Mouse (Mus musculus): ENCODE measurements around the gene Uqcc2. TPM values are rescaled to one million over a fixed set of nuclear protein-coding genes. Genes with fewer than 3 reads are reported as not detected.

Uqcc2 gene
- polyA plus RNA-seq, 1 experiment, result 630 TPM

DNA sequence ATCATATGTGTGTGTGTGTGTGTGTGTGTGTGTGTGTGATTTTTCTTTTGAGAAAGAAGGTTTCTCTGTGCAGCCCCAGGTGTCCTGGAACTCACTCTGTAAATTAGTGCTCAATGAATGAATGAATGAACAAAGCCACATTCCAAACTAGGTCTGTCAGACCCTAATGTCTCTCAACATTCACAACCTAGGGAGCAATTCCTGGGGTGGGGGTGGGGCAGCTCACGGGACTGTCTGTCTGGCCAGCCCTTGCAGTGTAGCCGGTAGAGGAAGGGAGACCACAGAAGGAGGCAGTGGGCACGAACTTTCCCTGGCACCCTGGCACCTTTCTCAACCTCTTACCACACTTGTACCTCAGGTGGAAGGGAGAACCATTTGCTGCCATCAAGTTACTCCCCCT lies 999 bp upstream of the Uqcc2 start:
- TF ChIP-seq MYOG (IDR thresholded peaks at IDR 0.05; ENCODE audit: control insufficient read depth, extremely low read depth, insufficient read length) (no peak), MAX (IDR thresholded peaks at IDR 0.05) (no peak)
- Histone ChIP-seq H3K79me3 (ENCODE audit: low read depth) (peaks cover 21% of the 10 kb centered on the region), H3K27me3 (ENCODE audit: control insufficient read depth, insufficient read depth, insufficient read length) (no peaks in the 10 kb centered on the region), H3K36me3 (ENCODE audit: control insufficient read depth, insufficient read depth) (no peaks in the 10 kb centered on the region), H3K4me3 (ENCODE audit: insufficient read depth, poor library complexity, severe bottlenecking) (no peak overlapping the region), H3K79me2 (ENCODE audit: control insufficient read depth, insufficient read depth) (peaks cover 38% of the 10 kb centered on the region), H3ac (ENCODE audit: control insufficient read depth, insufficient read length, low read depth) (no peak overlapping the region)

GRCm38 (mm10) chr17:27134187-27134586 lies 471 bp upstream of the Uqcc2 start:
- no peaks in the 10 kb centered on the region for H3K27me3 ChIP-seq (ENCODE audit: control insufficient read depth, insufficient read depth, insufficient read length)
- peaks cover 27% of the 10 kb centered on the region for H3K79me3 ChIP-seq (ENCODE audit: low read depth)
- H3ac ChIP-seq (ENCODE audit: control insufficient read depth, insufficient read length, low read depth), result no peak overlapping the region
- H3K36me3 ChIP-seq (ENCODE audit: control insufficient read depth, insufficient read depth), result no peaks in the 10 kb centered on the region
- H3K79me2 ChIP-seq (ENCODE audit: control insufficient read depth, insufficient read depth), result peaks cover 44% of the 10 kb centered on the region
- TF ChIP-seq CTCF (IDR thresholded peaks at IDR 0.05; ENCODE audit: control insufficient read depth, insufficient read depth, insufficient read length) (no peak), CEBPB (IDR thresholded peaks at IDR 0.05; ENCODE audit: low read depth) (no peak), FOSL1 (IDR thresholded peaks at IDR 0.05; ENCODE audit: insufficient read depth, low read length, poor library complexity, severe bottlenecking) (no peak), MYOG (IDR thresholded peaks at IDR 0.05; ENCODE audit: control insufficient read depth, extremely low read depth, insufficient read length) (no peak), MAX (IDR thresholded peaks at IDR 0.05) (no peak), USF1 (IDR thresholded peaks at IDR 0.05; ENCODE audit: low read depth) (no peak), MYOD1 (IDR thresholded peaks at IDR 0.05; ENCODE audit: control insufficient read depth, insufficient read length, low read depth) (no peak)
- H3K4me3 ChIP-seq (ENCODE audit: insufficient read depth, poor library complexity, severe bottlenecking), result peak overlapping the region; percentile 76

DNA sequence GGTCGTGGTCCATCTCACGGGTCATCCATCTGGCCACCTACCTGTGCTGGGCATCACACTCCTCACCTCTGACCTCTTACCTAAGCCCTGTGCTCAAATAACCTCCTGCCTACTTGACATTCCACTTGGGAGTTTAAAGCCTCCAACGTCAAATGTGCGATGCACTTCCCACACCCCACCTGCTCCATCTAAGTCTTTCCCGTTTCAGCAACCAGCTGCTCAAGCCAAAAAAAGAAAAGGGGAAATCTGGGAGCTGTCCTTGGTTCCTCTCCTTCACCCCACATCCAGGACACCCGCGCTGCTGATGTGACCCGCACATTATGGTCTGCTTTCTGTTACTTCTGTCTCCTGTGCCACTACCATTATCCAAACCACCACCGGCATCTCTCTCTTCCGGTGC lies 1.5 kb downstream of the Uqcc2 start:
- Histone ChIP-seq H3K27me3 (ENCODE audit: control insufficient read depth, insufficient read depth, insufficient read length) (no peaks in the 10 kb centered on the region), H3K79me3 (ENCODE audit: low read depth) (peaks cover 36% of the 10 kb centered on the region), H3ac (ENCODE audit: control insufficient read depth, insufficient read length, low read depth) (no peak overlapping the region), H3K79me2 (ENCODE audit: control insufficient read depth, insufficient read depth) (peaks cover 63% of the 10 kb centered on the region), H3K36me3 (ENCODE audit: control insufficient read depth, insufficient read depth) (no peaks in the 10 kb centered on the region), H3K4me3 (ENCODE audit: insufficient read depth, poor library complexity, severe bottlenecking) (no peak overlapping the region)
- no peak for TF ChIP-seq MYOG (IDR thresholded peaks at IDR 0.05; ENCODE audit: control insufficient read depth, extremely low read depth, insufficient read length)
- TF ChIP-seq MYOD1 (IDR thresholded peaks at IDR 0.05; ENCODE audit: control insufficient read depth, insufficient read length, low read depth), result no peak
- no peak for TF ChIP-seq CEBPB (IDR thresholded peaks at IDR 0.05; ENCODE audit: low read depth)
- no peak for TF ChIP-seq MAX (IDR thresholded peaks at IDR 0.05)
- no peak for TF ChIP-seq USF1 (IDR thresholded peaks at IDR 0.05; ENCODE audit: low read depth)
- no peak for TF ChIP-seq CTCF (IDR thresholded peaks at IDR 0.05; ENCODE audit: control insufficient read depth, insufficient read depth, insufficient read length)

DNA sequence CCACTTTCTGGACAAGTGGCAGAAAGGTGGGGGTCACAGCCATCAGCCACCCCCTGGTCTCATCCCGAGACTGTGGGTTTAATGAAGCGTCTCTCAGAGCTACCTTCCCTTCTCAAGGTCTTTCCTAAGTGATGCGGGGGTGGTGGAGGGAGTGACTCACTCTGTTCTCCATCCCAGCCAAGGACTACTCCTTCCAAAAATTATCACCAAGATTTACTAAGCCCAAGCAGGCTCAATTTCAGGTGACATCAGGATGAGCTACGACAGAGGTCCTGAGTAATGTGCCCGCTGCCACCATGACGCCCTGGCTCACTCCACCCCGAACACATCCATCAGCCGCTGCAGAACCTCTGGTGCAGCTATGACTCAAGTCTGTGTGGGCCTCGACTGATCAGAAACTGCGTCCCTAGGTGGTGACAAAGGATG lies 2.5 kb downstream of the Uqcc2 start:
- Histone ChIP-seq H3ac (ENCODE audit: control insufficient read depth, insufficient read length, low read depth) (no peak overlapping the region), H3K4me3 (ENCODE audit: insufficient read depth, poor library complexity, severe bottlenecking) (no peak overlapping the region), H3K27me3 (ENCODE audit: control insufficient read depth, insufficient read depth, insufficient read length) (no peaks in the 10 kb centered on the region), H3K36me3 (ENCODE audit: control insufficient read depth, insufficient read depth) (no peaks in the 10 kb centered on the region), H3K79me3 (ENCODE audit: low read depth) (peaks cover 39% of the 10 kb centered on the region), H3K79me2 (ENCODE audit: control insufficient read depth, insufficient read depth) (peaks cover 73% of the 10 kb centered on the region)
- TF ChIP-seq MYOD1 (IDR thresholded peaks at IDR 0.05; ENCODE audit: control insufficient read depth, insufficient read length, low read depth) (no peak), USF1 (IDR thresholded peaks at IDR 0.05; ENCODE audit: low read depth) (no peak), FOSL1 (IDR thresholded peaks at IDR 0.05; ENCODE audit: insufficient read depth, low read length, poor library complexity, severe bottlenecking) (no peak), MYOG (IDR thresholded peaks at IDR 0.05; ENCODE audit: control insufficient read depth, extremely low read depth, insufficient read length) (no peak), CTCF (IDR thresholded peaks at IDR 0.05; ENCODE audit: control insufficient read depth, insufficient read depth, insufficient read length) (no peak), MAX (IDR thresholded peaks at IDR 0.05) (no peak), CEBPB (IDR thresholded peaks at IDR 0.05; ENCODE audit: low read depth) (no peak)

DNA sequence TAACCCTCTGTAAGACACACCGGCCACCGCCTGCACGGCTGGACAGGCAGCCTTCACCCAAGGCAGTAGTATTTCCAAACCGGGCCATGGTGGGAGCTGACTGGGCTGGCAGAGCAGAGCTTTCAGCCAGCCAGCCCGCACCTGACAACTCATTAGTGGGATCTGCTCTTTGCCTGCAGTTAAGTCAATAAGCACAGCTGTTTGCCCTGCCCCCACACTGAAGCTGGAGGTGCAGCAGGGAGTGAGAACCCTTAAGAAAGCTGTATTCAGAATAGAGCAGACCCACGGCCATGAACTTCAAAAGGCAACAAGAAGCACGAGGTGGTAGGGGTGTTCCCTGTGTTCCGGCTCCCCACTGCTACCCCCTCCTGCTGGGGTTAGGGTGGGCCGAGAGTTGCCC lies 3.5 kb downstream of the Uqcc2 start:
- H3K4me3 ChIP-seq (ENCODE audit: insufficient read depth, poor library complexity, severe bottlenecking), result no peak overlapping the region

GRCm38 (mm10) chr17:27129819-27130218 lies 3.9 kb downstream of the Uqcc2 start:
- Histone ChIP-seq H3K27me3 (ENCODE audit: control insufficient read depth, insufficient read depth, insufficient read length) (no peaks in the 10 kb centered on the region), H3K4me3 (ENCODE audit: insufficient read depth, poor library complexity, severe bottlenecking) (no peak overlapping the region), H3K36me3 (ENCODE audit: control insufficient read depth, insufficient read depth) (peaks cover 13% of the 10 kb centered on the region), H3K79me2 (ENCODE audit: control insufficient read depth, insufficient read depth) (peaks cover 85% of the 10 kb centered on the region), H3K79me3 (ENCODE audit: low read depth) (peaks cover 41% of the 10 kb centered on the region), H3ac (ENCODE audit: control insufficient read depth, insufficient read length, low read depth) (no peak overlapping the region)
- TF ChIP-seq MAX (IDR thresholded peaks at IDR 0.05) (no peak), MYOG (IDR thresholded peaks at IDR 0.05; ENCODE audit: control insufficient read depth, extremely low read depth, insufficient read length) (no peak), FOSL1 (IDR thresholded peaks at IDR 0.05; ENCODE audit: insufficient read depth, low read length, poor library complexity, severe bottlenecking) (no peak), MYOD1 (IDR thresholded peaks at IDR 0.05; ENCODE audit: control insufficient read depth, insufficient read length, low read depth) (no peak), CTCF (IDR thresholded peaks at IDR 0.05; ENCODE audit: control insufficient read depth, insufficient read depth, insufficient read length) (no peak), USF1 (IDR thresholded peaks at IDR 0.05; ENCODE audit: low read depth) (no peak), CEBPB (IDR thresholded peaks at IDR 0.05; ENCODE audit: low read depth) (no peak)

More for the DNA sequence above, 3.5 kb downstream of the Uqcc2 start:
- no peak overlapping the region for H3ac ChIP-seq (ENCODE audit: control insufficient read depth, insufficient read length, low read depth)
- H3K36me3 ChIP-seq (ENCODE audit: control insufficient read depth, insufficient read depth), result peaks cover 9% of the 10 kb centered on the region
- no peak for TF ChIP-seq USF1 (IDR thresholded peaks at IDR 0.05; ENCODE audit: low read depth)
- TF ChIP-seq MYOD1 (IDR thresholded peaks at IDR 0.05; ENCODE audit: control insufficient read depth, insufficient read length, low read depth), result no peak
- no peak for TF ChIP-seq CEBPB (IDR thresholded peaks at IDR 0.05; ENCODE audit: low read depth)
- TF ChIP-seq MAX (IDR thresholded peaks at IDR 0.05), result no peak
- no peak for TF ChIP-seq MYOG (IDR thresholded peaks at IDR 0.05; ENCODE audit: control insufficient read depth, extremely low read depth, insufficient read length)
- TF ChIP-seq FOSL1 (IDR thresholded peaks at IDR 0.05; ENCODE audit: insufficient read depth, low read length, poor library complexity, severe bottlenecking), result no peak
- TF ChIP-seq CTCF (IDR thresholded peaks at IDR 0.05; ENCODE audit: control insufficient read depth, insufficient read depth, insufficient read length), result no peak
- no peaks in the 10 kb centered on the region for H3K27me3 ChIP-seq (ENCODE audit: control insufficient read depth, insufficient read depth, insufficient read length)
- peaks cover 83% of the 10 kb centered on the region for H3K79me2 ChIP-seq (ENCODE audit: control insufficient read depth, insufficient read depth)
- H3K79me3 ChIP-seq (ENCODE audit: low read depth), result peaks cover 41% of the 10 kb centered on the region

Data from C2C12 (cell line).